Mouse (Mus musculus): ENCODE measurements around the gene Flnb.

The Flnb gene

GRCm38 (mm10) chr14:7900481-7901049, 82.8 kb downstream of the Flnb start:
- no peak for DNase-seq

- no peak for DNase-seq
These were observed 83.9 kb downstream of the Flnb start for GRCm38 (mm10) chr14:7901484-7902240.

GRCm38 (mm10) chr14:7907058-7907457, 89.3 kb downstream of the Flnb start:
- no peak for DNase-seq

- no peak for DNase-seq
These were observed 91.7 kb downstream of the Flnb start for GRCm38 (mm10) chr14:7909472-7909871.

DNA sequence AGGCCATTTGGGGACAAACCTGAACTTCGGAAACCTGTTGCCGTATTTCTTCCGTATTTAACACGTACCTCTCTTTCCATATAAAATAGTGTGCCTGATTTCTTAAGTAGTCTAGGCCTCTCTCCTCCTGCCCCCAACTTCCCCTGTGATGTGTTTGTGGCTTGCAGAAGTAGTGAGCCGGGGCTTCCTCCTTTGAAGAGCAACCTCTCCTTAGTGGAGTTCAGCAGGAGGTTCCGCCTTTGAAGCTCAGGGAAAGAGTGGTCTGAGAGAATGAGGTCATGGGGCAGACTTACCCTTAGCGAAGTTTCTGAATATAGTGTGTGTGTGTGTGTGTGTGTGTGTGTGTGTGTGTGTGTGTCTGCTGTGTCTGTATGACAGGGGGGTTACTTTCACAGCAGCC, 96.1 kb downstream of the Flnb start:
- no peak for DNase-seq

- no peak for DNase-seq
These were observed 96.7 kb downstream of the Flnb start for GRCm38 (mm10) chr14:7914461-7914860.

DNA sequence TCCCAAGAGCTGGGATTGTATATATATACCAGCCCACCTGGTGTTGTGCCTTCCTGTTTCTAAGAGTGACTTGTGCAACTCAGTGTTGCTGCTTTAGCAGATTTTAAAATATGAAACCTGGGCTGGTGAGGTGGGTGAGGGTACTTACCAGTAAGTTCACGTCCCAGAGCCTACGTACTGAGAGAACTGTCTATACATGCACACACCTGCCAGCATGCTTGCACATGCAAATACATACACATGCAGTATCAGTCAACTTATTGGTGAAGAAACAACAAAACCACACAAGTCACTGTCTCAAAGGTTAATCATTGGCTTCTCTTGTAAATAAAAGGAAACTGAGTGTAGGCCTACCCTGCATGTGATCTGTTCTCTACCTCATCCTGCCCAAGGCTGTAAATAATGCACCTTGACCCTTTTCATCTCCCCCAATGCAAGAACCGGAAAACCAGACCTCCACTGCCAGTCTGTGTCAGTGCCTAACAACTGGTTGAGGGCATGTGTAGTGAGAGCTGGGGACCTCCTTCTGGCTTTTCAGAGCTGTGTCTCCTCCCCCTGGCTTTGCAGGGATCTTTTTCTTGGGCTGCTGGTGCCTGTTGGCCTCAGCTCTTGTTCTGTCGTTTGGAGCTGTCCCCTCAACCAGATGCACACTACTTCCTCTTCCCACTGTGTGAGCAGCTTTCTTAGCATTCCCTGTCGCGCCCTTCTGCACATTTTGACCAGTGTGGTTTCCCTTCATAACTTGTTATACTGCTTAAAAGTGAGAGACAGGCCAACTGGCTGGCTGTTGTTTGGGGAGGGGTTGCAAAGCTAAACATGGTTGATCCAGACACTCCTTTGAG, 100.6 kb downstream of the Flnb start:
- DNase-seq = no peak

DNA sequence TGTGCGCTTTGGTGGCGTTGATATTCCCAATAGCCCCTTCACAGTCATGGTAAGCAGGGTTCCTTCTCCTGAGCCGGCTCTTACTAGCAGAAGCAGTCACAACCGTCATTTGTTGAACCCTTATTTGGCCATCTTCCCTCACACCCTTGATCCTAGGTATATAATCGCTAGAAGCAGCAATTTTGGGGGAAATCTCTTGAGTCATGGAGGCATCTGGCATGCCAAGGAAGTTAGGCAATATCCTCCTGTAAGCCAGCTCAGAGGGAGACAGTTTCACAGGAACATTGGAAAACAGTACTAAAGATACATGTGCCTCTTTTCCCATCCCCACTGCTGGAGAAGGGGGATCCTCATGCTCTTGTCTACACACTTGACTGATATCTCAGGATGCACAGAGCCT, 101.6 kb downstream of the Flnb start:
- no peak for DNase-seq

DNA sequence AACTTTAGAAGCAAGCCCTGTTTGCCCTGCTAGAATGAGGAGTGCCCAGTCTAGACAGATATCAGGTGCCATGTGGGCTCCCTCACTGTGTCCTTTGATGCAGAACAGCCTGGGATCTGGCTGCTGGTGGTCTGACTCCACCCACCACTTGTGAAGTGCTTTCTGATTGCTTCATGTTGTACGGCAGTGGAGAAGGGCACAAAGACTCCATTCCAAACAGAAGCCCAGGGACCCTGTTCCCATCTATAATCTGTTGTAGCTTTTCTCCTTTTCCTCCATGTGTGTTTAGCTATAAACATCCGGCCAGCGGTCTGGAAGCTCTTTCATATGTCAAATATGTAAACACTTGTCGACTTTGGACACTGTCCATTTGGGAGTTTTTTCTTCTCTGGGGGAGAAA, 102.2 kb downstream of the Flnb start:
- no peak for DNase-seq

DNA sequence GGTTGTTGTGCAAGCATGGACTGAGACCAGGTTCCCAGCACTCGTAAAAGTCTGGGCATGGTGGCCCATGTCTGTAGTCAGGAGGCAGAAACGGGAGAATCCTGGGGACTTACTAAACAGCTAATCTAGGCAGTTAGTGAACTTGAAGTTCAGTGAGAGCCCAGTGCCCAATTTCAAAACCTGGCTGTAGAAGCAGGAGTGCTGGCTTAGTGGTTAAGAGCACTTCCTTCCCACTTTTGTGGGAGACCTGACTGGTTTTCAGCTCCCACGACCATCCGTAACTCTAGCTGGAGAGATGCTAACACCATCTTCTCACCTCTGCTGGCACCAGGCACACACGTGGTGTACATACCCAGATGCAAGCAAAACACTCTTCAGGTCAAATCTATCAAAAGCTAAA, 103.7 kb downstream of the Flnb start:
- no peak for DNase-seq

GRCm38 (mm10) chr14:7923635-7924034, 105.9 kb downstream of the Flnb start:
- DNase-seq = no peak

DNA sequence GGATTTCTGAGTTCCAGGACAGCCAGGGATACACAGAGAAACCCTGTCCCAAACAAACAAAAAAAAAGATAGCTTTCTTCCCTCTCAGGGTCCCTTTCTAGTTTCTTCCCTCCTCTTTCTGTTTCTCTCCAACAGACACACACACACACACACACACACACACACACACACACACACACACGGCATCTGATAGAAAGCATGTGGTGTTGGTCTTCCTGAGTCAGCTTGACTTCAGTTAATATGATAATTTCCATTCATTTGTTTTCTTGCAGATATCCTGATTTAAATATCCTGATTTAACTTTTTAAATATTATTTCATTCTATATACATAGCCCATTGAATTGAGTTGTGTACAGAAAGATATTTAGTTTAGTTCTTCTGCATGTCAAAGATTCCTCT, 110.6 kb downstream of the Flnb start:
- DNase-seq = no peak

GRCm38 (mm10) chr14:7929029-7929428, 111.3 kb downstream of the Flnb start:
- DNase-seq = no peak

DNA sequence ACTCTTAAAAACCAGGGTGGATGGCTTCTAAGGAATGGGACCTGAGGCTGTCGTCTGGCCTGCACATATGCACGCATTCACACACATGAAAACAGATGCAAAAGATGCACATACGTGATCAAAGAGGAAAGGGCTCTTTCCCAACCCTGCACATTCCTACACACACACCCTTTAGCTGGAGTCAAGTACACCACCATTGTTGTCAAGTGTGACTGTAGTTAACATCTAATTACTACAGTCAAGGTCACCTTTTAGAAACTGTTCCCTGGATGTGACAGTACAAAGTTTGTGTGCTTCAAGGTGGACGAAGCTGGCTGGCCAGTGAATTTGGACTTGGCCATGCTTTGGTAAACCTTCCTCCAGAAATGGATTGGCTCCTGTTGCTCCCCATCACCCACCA, 114.4 kb downstream of the Flnb start:
- DNase-seq = no peak

DNA sequence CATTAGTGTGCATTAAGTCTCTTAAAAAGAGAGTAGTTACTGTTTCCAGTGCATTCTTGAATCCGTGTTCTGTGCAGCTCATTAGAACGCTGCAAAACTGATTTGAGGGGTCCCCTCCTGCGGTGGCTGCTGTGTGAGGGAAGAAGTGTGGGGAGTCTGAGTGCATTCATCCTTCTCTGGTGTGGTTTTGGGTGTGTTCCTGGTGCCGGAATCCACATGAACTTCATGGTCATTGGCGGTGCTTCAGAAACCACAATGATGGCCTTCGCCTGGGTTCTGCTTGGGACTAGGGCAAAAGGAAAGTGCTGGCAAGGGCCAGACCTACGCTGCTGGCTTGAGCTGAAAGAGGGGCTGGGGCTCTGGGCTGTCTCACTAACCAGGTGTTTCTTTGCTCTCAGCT, 116.4 kb downstream of the Flnb start:
- no peak for DNase-seq

DNA sequence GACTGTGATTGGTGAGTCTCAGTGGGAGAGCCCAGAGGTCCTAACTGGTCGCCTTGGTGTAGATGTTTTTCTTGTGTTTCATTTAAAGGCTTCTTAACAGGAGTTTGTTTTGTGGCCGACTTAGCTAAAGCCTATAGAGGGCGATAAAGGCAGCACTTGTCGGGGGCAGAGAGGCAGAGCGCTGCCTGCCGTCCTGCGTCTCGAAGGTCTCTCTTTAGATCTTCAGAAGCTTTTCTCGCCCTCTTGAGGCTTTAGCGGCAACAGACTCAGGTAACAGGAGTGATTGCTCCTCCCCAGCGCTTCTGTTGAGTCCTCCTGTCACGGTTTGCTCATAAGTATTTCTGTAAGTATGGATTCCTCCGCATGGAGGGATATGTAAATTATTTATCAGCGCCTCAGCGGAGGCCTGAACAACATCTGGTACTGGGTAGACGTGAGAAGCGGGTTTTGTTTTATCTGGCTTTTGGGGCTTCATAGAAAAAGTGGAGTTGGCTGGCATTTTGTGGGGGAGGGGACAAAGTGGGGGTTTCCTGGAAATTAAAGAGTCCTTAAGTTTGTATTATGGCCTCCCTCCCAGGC, 119.4 kb downstream of the Flnb start:
- DNase-seq = peak; percentile 22 to 27

- DNase-seq = peak; percentile 27 to 49
These were observed 121.3 kb downstream of the Flnb start for GRCm38 (mm10) chr14:7938809-7939784.

DNA sequence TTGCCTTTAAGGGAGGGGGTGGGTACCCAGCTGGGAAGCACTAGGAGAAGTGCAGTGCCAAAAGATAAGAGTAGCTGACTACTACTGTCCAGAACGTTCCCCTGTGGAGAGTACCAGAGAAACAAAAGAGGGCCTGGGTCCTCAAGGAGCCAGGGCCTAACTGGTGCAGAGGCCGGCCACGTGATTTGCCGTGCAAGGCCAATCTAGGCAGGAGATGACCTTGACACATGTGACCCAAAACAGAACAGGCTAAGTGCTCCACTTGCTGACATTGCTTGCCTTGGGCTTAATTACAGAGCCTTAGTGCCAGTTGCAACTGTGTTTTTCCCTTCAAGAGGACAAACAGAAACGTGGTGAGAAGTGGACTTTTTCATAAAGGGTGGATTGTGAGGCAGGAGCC, 123.7 kb downstream of the Flnb start:
- no peak for DNase-seq

GRCm38 (mm10) chr14:7943101-7943800, 125.5 kb downstream of the Flnb start:
- DNase-seq = peak; percentile 36 to 51

GRCm38 (mm10) chr14:7943801-7944135, 126.0 kb downstream of the Flnb start:
- no peak for DNase-seq

DNA sequence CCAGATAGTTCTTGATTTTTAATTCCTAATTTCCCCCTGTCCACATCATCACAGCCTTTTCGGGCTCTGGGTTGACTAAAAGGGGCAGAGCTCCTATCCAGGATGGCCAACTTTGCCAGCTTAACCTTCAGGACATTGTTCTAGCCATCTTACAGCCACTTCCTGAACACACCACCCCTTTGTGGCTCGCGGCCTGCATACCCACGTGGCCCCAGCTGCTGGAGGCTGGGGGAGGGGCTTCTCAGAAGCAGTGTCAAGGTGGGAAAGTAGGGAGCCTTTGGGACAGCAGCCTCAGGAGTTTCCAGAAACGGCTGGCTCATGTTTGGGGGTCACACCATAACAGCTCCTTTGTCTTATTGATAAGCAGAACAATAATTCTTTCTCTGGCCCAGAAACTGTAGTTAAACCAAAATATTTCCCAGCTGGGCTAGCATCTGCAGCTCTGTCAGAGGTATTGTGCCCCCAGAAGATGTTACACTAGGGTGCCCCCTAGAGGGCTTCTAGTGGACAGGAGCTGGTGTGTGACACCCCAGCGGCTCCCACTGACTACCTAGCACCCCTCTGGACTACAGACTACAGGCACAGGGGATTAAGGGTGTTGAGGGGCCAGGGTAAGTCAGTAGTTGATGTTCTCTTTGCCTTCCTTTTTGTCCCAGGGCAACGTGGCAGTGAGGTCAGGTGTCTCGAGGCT, 126.7 kb downstream of the Flnb start:
- DNase-seq = peak in 1 of 2 experiments; percentile 32
